Mouse (Mus musculus) intestine, embryonic 14.5 days (tissue): Measurements from ENCODE around the gene Rrp12. TPM values are rescaled to one million over a fixed set of nuclear protein-coding genes. Genes with fewer than 3 reads are reported as not detected.
"Not testable (repeated sequence)": the region's sequence is repeated elsewhere in the genome, so short reads cannot be mapped to it uniquely, and the experiment has no call there.

Source experiments
- ATAC-seq: fragments of 200-750 bp; cut with Nextera tagmentation; replicated peaks from 2 replicates; pipeline ENCODE4 v1.8.0; 2017; ENCODE audit warnings: low read depth, moderate number of reproducible peaks, moderate TSS enrichment, moderate library complexity; ENCODE audit not compliant: low FRiP score, low TSS enrichment
- DNase-seq: peaks from one replicate; pipeline ENCODE4 v3.0.0-alpha.2; 2018; ENCODE audit warnings: low spot score
- H3K27ac ChIP-seq: fragments of 300-500 bp; sonication (generic); 2 replicates; pipeline ENCODE4 v1.5.1; 2014; ENCODE audit warnings: low read depth, mild to moderate bottlenecking, control low read depth
- H3K27me3 ChIP-seq: fragments of 300-500 bp; sonication (generic); replicated peaks from 2 replicates; pipeline ENCODE4 v1.6.1; 2014; ENCODE audit warnings: low read length, control low read depth; ENCODE audit not compliant: control insufficient read depth, insufficient read depth
- H3K36me3 ChIP-seq: fragments of 300-500 bp; sonication (generic); 2 replicates; pipeline ENCODE4 v1.6.1; 2014; ENCODE audit warnings: low read length, control low read depth; ENCODE audit not compliant: control insufficient read depth, insufficient read depth
- H3K4me1 ChIP-seq: fragments of 300-500 bp; sonication (generic); replicated peaks from 2 replicates; pipeline ENCODE4 v1.6.1; 2014; ENCODE audit warnings: low read length, control low read depth, mixed read lengths; ENCODE audit not compliant: control insufficient read depth, insufficient read depth
- H3K4me2 ChIP-seq: fragments of 300-500 bp; sonication (generic); 2 replicates; pipeline ENCODE4 v1.6.1; 2014; ENCODE audit warnings: low read length
- H3K4me3 ChIP-seq: fragments of 300-500 bp; sonication (generic); 2 replicates; pipeline ENCODE4 v1.5.1; 2014; ENCODE audit warnings: low read depth, low read length, control low read depth, mixed read lengths
- H3K9ac ChIP-seq: fragments of 300-500 bp; sonication (generic); 2 replicates; pipeline ENCODE4 v1.6.1; 2014; ENCODE audit warnings: mild to moderate bottlenecking, low read length
- H3K9me3 ChIP-seq: fragments of 300-500 bp; sonication (generic); 2 replicates; pipeline ENCODE4 v1.6.1; 2016; ENCODE audit warnings: low read length, control low read depth; ENCODE audit not compliant: control insufficient read depth
- WGBS: fragments of 180-500 bp; shearing (Covaris S2); extraction: QIAGEN DNeasy Blood & Tissue Kit; methylation state at CpG from one replicate; pipeline ENCODE4 v1.1.7; 2014; 5-methylcytosine and 5-hydroxymethylcytosine counted together
- polyA plus RNA-seq: library from polyadenylated mRNA; unstranded; fragments of >200 nt; fragmentation: Nextera tagmentation; extraction: Ambion mirVana; gene quantifications from 2 replicates; pipeline ENCODE4 v1.2.1, GENCODE M21; 2014

Gene Rrp12
- polyA plus RNA-seq, 1 experiment from 2014 or later, result 16.3 TPM

DNA sequence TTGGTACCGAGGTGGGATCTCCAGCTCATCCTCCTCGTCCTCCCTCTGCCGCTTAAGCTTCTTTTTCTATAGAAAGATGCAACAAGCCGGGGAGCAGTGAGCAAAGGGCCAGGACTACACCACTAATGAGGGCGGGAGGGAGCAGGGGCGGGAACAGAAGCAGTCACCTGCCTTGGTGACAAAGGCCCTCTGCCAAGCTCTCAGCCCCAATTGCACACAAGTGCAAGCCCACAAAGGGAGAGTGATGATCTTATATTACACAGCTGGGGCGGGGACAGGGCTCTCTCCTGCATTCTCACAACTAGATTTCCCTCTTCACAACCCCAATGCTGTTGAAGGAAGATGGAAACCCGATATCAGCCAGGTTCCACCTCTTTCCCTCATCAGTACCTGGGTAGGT lies 29.3 kb downstream of the Rrp12 start:
- H3K9me3 ChIP-seq, result no peaks in the 10 kb centered on the region
- H3K4me3 ChIP-seq, result no peak overlapping the region
- no peak overlapping the region for H3K27ac ChIP-seq
- H3K9ac ChIP-seq, result no peak overlapping the region
- no peak for ATAC-seq
- no peaks in the 10 kb centered on the region for H3K4me1 ChIP-seq
- no peak overlapping the region for H3K4me2 ChIP-seq
- H3K27me3 ChIP-seq, result no peaks in the 10 kb centered on the region
- WGBS, result 88% methylated on average over 8 of the region's 8 CpGs
- H3K36me3 ChIP-seq, result peaks cover 76% of the 10 kb centered on the region
- DNase-seq, result no peak

GRCm38 (mm10) chr19:41857816-41858310 lies 38.1 kb downstream of the Rrp12 start:
- H3K4me3 ChIP-seq, result no peak overlapping the region
- H3K9me3 ChIP-seq, result no peaks in the 10 kb centered on the region
- no peaks in the 10 kb centered on the region for H3K27me3 ChIP-seq
- H3K36me3 ChIP-seq, result peaks cover 13% of the 10 kb centered on the region
- no peak overlapping the region for H3K9ac ChIP-seq
- DNase-seq, result no peak
- H3K27ac ChIP-seq, result peak overlapping the region; percentile 60; the same call in 1 of the 2 replicates
- WGBS, result 67% methylated on average over 3 of the region's 3 CpGs
- no peak for ATAC-seq
- no peaks in the 10 kb centered on the region for H3K4me1 ChIP-seq
- no peak overlapping the region for H3K4me2 ChIP-seq

GRCm38 (mm10) chr19:41857086-41857762 lies 38.7 kb downstream of the Rrp12 start:
- Histone ChIP-seq H3K27ac (peak overlapping the region; percentile 60), H3K4me3 (no peak overlapping the region), H3K4me1 (no peaks in the 10 kb centered on the region), H3K36me3 (peaks cover 7% of the 10 kb centered on the region), H3K4me2 (no peak overlapping the region; the same call in 1 of the 2 replicates), H3K27me3 (no peaks in the 10 kb centered on the region), H3K9me3 (no peaks in the 10 kb centered on the region), H3K9ac (no peak overlapping the region)
- DNase-seq, result peak; percentile 67
- peak; percentile 77 for ATAC-seq
- 66% methylated on average over 5 of the region's 5 CpGs for WGBS

DNA sequence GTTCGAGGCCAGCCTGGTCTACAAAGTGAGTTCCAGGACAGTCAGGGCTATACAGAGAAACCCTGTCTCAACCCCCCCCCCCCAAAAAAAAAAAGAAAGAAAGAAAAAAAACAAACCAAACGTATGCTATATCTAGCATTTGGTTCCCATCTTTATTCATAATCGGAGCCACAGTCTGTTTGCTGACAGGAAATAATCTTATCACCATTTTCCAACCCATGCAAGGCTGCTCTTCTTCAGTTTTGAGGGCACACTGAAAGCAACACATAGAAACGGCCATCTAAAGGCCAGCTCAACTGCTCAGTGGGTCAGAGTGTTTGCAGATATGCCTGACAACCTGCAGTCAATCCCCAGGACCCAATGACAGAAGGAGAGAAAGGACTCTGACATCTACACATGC lies 43.5 kb downstream of the Rrp12 start:
- H3K4me2 ChIP-seq, result no peak overlapping the region
- WGBS, result 87% methylated on average over 4 of the region's 4 CpGs
- no peaks in the 10 kb centered on the region for H3K4me1 ChIP-seq
- no peak overlapping the region for H3K27ac ChIP-seq
- H3K9me3 ChIP-seq, result no peaks in the 10 kb centered on the region
- H3K9ac ChIP-seq, result no peak overlapping the region
- no peaks in the 10 kb centered on the region for H3K36me3 ChIP-seq
- no peak overlapping the region for H3K4me3 ChIP-seq
- ATAC-seq (no peak), DNase-seq (no peak)
- no peaks in the 10 kb centered on the region for H3K27me3 ChIP-seq

GRCm38 (mm10) chr19:41850719-41851543 lies 45.0 kb downstream of the Rrp12 start:
- no peak for ATAC-seq
- 41% methylated on average over 14 of the region's 14 CpGs for WGBS
- no peak overlapping the region for H3K9ac ChIP-seq
- no peaks in the 10 kb centered on the region for H3K27me3 ChIP-seq
- peaks cover 8% of the 10 kb centered on the region for H3K4me1 ChIP-seq
- DNase-seq, result no peak
- no peaks in the 10 kb centered on the region for H3K36me3 ChIP-seq
- H3K27ac ChIP-seq, result no peak overlapping the region
- no peak overlapping the region for H3K4me2 ChIP-seq
- H3K9me3 ChIP-seq, result no peaks in the 10 kb centered on the region
- H3K4me3 ChIP-seq, result no peak overlapping the region

- H3K4me3 ChIP-seq, result no peak overlapping the region
- DNase-seq (no peak), ATAC-seq (no peak)
- H3K9me3 ChIP-seq, result no peaks in the 10 kb centered on the region
- no peaks in the 10 kb centered on the region for H3K27me3 ChIP-seq
- H3K4me2 ChIP-seq, result no peak overlapping the region
- no peak overlapping the region for H3K27ac ChIP-seq
- no peaks in the 10 kb centered on the region for H3K36me3 ChIP-seq
- peaks cover 8% of the 10 kb centered on the region for H3K4me1 ChIP-seq
- WGBS, result 47% methylated on average over 6 of the region's 6 CpGs
- H3K9ac ChIP-seq, result no peak overlapping the region
Observed at GRCm38 (mm10) chr19:41850021-41850718, 45.8 kb downstream of the Rrp12 start.

DNA sequence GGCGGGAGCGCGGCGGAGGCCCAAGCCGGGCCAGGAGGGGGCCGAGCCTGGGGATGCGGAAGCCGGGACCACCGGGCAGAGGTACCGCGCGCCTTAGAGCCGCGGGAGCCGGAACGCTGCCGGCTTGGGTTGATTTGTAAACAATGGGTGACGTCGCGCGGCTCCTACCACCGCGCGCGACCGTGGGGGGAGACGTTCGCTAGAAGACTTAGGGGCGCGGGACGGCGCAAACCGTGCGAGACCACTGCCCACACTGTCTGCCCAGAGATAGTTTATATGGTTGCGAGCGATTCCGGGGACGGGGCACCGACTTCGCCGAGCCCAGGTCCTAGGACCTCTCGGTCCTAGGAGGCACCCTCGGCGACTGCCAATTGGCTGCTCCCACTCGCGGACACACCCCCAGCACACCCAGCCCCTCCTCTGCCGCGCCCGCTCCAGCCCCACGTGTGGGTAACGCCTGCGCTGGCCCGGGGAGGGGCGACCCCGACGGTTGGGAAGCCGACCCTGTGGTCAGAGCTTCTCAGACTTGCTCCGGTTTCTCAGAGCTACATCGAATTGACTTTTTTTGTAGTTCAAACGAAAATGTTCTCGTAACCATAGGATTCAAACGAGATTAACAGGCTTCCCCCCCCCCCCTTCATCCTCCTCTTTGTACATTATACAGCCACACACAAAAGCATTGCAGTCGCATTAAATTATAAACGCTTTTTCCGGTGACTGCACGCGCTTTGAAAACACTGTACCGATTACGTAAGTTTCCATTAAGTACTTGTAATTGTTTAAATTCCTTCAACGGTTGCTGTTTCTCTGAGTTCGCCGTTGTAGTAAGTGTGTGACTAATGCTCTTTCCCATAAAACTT lies 47.8 kb downstream of the Rrp12 start, which contains the start of gene Frat2:
Gene Frat2, minus strand, starts transcription at position 141 of the 860 bp plus-strand sequence.
- Histone ChIP-seq H3K4me3 (peak within 1 kb of the TSS; percentile 67), H3K4me1 (peaks cover 8% of the 10 kb centered on the region), H3K4me2 (peak within 1 kb of the TSS; percentile 91), H3K27me3 (no peaks in the 10 kb centered on the region), H3K9ac (peak within 1 kb of the TSS; percentile 74), H3K36me3 (no peaks in the 10 kb centered on the region), H3K27ac (peak within 1 kb of the TSS; percentile 92), H3K9me3 (no peaks in the 10 kb centered on the region)
- DNase-seq (peak; percentile 96), ATAC-seq (peak; percentile 97)
- WGBS, result under 1% methylated on average over 72 of the region's 72 CpGs

DNA sequence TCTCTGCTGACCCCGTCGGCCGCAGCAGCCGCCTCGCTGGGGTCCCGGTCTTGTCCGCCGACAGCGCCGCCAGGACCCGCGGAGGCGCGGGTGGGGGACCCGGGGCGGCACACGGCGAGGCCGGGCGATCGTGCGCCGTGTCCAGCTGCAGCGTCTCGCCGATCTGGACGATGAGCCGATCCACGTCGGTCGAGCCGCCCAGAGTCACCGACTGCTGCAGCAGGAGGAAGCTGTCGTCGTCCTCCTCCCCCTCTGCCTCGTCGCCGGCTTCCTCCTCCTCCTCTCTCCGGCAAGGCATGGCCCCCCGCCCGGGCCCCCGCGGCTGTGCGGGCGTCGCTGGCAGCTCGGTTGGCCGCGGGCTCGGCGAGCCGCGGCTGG lies 48.4 kb downstream of the Rrp12 start:
- WGBS, result 0% methylated on average over 38 of the region's 53 CpGs
- not testable (repeated sequence) for H3K4me1 ChIP-seq, H3K9me3 ChIP-seq, H3K27me3 ChIP-seq, H3K36me3 ChIP-seq, ATAC-seq
- Histone ChIP-seq H3K4me2 (peak overlapping the region; percentile 91), H3K27ac (peak overlapping the region; percentile 92), H3K4me3 (peak overlapping the region; percentile 67), H3K9ac (peak overlapping the region; percentile 74)
- DNase-seq, result peak; percentile 87
